Mouse (Mus musculus) cerebellum, adult 2 months (tissue): ENCODE measurements around the gene Hypk.

ENCODE experiments used
- CTCF ChIP-seq: fragments of 200-500 bp; IDR thresholded peaks from 2 replicates; pipeline ENCODE4 v1.5.1; 2011; ENCODE audit warnings: low read depth, mild to moderate bottlenecking, control low read depth, low read length, moderate library complexity, borderline replicate concordance; ENCODE audit not compliant: insufficient read depth
- POLR2A ChIP-seq: fragments of 200-500 bp; IDR thresholded peaks from 2 replicates; pipeline ENCODE4 v1.6.1; 2011; ENCODE audit warnings: low read length, control low read depth, borderline replicate concordance; ENCODE audit not compliant: insufficient read depth

DNA sequence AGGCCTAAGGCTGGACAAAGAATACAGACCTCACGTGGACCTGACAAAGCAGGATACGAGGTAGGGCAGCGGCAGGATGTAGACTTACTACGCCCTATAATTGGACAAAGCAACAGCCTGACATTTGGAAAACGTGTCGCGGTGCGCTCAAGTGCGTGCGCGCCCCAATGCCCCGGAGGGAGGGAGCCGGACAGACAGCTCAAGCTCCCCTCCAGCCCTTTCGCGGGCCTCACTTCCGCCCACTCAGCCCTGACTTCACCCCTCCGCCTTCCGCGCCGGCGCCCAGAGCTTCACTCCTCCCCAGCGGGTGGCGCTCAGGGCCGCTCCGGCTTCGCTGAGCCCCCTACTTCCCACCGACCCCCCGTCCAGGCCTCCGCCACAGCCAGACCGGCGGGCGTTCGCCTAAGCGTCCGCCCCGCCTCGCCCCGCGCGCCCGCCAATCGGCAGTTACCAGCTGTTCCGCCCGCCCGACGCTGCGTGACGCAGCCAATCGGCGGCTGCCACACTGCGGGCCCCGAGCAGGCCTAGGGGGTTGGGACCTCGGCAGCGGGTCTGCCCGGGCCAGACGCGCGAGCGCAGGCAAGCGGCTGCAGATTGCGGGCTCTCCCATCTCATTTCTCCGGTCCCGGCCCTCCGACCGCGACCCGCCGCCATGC is 39.6 kb upstream of the Hypk start, which contains the start of the genes Pdia3 and Catsper2:
- TF ChIP-seq POLR2A (peak; percentile 68), CTCF (no peak)
